Mouse (Mus musculus): ENCODE results near the gene Pik3cb. TPM values are rescaled to one million over a fixed set of nuclear protein-coding genes. Genes with fewer than 3 reads are reported as not detected.

Gene Pik3cb
- polyA plus RNA-seq, 1 experiment: 3.0 TPM

DNA sequence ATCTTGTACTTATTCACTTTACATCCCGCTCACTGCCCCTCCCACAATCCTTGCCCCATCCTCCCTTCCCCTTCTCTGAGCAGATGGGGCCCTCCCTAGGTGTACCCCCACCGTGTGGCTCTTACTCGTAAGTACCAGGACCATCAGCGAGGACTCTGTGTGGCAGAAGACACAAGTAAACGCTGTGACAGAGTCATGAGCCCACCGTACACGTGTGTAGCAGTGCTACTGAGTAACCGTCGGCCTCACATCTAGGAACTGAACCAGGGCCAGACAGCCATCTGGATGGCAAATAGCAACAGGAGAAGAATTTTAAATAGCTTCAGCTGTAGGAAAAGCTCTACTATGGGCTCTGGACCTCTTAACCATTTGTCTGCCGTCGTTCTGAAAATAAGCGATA lies 28.0 kb downstream of the Pik3cb start:
- Histone ChIP-seq H3K36me3 (ENCODE audit: control insufficient read depth, insufficient read depth) (no peaks in the 10 kb centered on the region), H3K4me3 (no peak overlapping the region), H3K27me3 (ENCODE audit: control insufficient read depth, insufficient read depth, insufficient read length) (no peaks in the 10 kb centered on the region), H3K4me2 (ENCODE audit: low read depth) (no peak overlapping the region), H3K79me2 (ENCODE audit: control insufficient read depth, insufficient read depth) (no peaks in the 10 kb centered on the region), H3ac (ENCODE audit: control insufficient read depth, insufficient read length) (no peak overlapping the region)
- TF ChIP-seq POLR2AphosphoS2 (IDR thresholded peaks at IDR 0.05; ENCODE audit: insufficient read length, low read depth) (no peak), MYOD1 (IDR thresholded peaks at IDR 0.05; ENCODE audit: control insufficient read depth in 1 of 3, insufficient read length in 2 of 3, low read depth in 2 of 3) (no peak), USF1 (IDR thresholded peaks at IDR 0.05; ENCODE audit: low read depth) (no peak), SRF (IDR thresholded peaks at IDR 0.05; ENCODE audit: control insufficient read depth, insufficient read length, low read depth) (no peak), CEBPB (IDR thresholded peaks at IDR 0.05; ENCODE audit: insufficient read depth, poor library complexity, severe bottlenecking) (no peak), POLR2A (IDR thresholded peaks at IDR 0.05; ENCODE audit: insufficient read length, low read depth) (no peak), MYOG (IDR thresholded peaks at IDR 0.05; ENCODE audit: control insufficient read depth in 1 of 3, insufficient read depth in 1 of 3, insufficient read length in 2 of 3, low read depth in 2 of 3) (no peak), TCF12 (IDR thresholded peaks at IDR 0.05; ENCODE audit: insufficient read depth, poor library complexity, severe bottlenecking) (no peak), TCF3 (IDR thresholded peaks at IDR 0.05; ENCODE audit: insufficient read length, low read depth) (no peak), REST (IDR thresholded peaks at IDR 0.05; ENCODE audit: insufficient read depth, insufficient read length) (no peak), MAX (IDR thresholded peaks at IDR 0.05; ENCODE audit: low read depth) (no peak), E2F4 (IDR thresholded peaks at IDR 0.05; ENCODE audit: insufficient read depth) (no peak)

DNA sequence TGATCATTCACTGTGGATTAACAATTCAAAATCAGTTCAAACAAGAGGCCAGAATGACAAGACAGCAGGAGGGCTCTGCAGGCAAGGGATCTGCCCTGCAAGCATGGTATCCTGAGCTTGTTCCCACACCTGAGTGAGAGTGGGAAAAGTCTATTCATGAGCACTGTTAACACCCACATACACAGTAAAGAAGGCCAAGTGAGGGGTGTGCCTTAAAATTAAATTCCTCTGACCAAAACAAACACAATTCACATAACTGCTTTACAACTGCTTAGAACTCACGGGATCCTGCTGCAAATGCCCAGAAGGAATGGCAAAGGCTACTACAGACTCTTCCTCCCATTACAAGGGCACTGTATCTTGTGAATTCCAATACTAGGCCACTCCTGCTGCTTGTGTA lies 29.3 kb downstream of the Pik3cb start:
- Histone ChIP-seq H3K79me2 (ENCODE audit: control insufficient read depth, insufficient read depth) (no peaks in the 10 kb centered on the region), H3K36me3 (ENCODE audit: control insufficient read depth, insufficient read depth) (no peaks in the 10 kb centered on the region), H3ac (ENCODE audit: control insufficient read depth, insufficient read length) (no peak overlapping the region), H3K4me2 (ENCODE audit: low read depth) (no peak overlapping the region), H3K27me3 (ENCODE audit: control insufficient read depth, insufficient read depth, insufficient read length) (no peaks in the 10 kb centered on the region), H3K4me3 (no peak overlapping the region)
- TF ChIP-seq POLR2AphosphoS2 (IDR thresholded peaks at IDR 0.05; ENCODE audit: insufficient read length, low read depth) (no peak), MAX (IDR thresholded peaks at IDR 0.05; ENCODE audit: low read depth) (no peak)

DNA sequence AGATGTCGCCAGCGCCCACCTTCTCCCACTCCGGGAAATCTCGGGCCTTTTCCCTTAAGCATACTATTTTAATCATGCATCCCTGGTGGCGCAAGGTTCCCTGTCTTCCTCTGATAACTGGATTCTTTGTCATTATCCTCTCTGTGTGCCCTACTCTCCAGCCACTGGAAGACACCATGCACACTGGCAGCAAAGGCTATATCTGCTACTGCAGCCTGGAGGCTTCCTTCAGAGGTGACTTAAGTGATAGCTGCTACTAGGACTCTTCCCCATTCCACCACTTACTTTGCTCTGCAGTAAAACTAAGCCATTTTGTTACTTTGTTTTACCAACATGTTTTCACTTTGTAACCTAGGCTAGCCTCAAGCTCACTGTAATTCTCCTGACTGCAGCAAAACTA lies 30.2 kb downstream of the Pik3cb start:
- no peak for TF ChIP-seq POLR2AphosphoS2 (IDR thresholded peaks at IDR 0.05; ENCODE audit: insufficient read length, low read depth)
- TF ChIP-seq MYOG (IDR thresholded peaks at IDR 0.05; ENCODE audit: control insufficient read depth in 1 of 3, insufficient read depth in 1 of 3, insufficient read length in 2 of 3, low read depth in 2 of 3): no peak
- no peak for TF ChIP-seq MAX (IDR thresholded peaks at IDR 0.05; ENCODE audit: low read depth)
- TF ChIP-seq SRF (IDR thresholded peaks at IDR 0.05; ENCODE audit: control insufficient read depth, insufficient read length, low read depth): no peak
- TF ChIP-seq MYOD1 (IDR thresholded peaks at IDR 0.05; ENCODE audit: control insufficient read depth in 1 of 3, insufficient read length in 2 of 3, low read depth in 2 of 3): no peak
- TF ChIP-seq E2F4 (IDR thresholded peaks at IDR 0.05; ENCODE audit: insufficient read depth): no peak
- no peak overlapping the region for H3K4me2 ChIP-seq (ENCODE audit: low read depth)
- H3K4me3 ChIP-seq: no peak overlapping the region
- no peaks in the 10 kb centered on the region for H3K36me3 ChIP-seq (ENCODE audit: control insufficient read depth, insufficient read depth)
- no peaks in the 10 kb centered on the region for H3K79me2 ChIP-seq (ENCODE audit: control insufficient read depth, insufficient read depth)
- H3ac ChIP-seq (ENCODE audit: control insufficient read depth, insufficient read length): no peak overlapping the region
- H3K27me3 ChIP-seq (ENCODE audit: control insufficient read depth, insufficient read depth, insufficient read length): no peaks in the 10 kb centered on the region

DNA sequence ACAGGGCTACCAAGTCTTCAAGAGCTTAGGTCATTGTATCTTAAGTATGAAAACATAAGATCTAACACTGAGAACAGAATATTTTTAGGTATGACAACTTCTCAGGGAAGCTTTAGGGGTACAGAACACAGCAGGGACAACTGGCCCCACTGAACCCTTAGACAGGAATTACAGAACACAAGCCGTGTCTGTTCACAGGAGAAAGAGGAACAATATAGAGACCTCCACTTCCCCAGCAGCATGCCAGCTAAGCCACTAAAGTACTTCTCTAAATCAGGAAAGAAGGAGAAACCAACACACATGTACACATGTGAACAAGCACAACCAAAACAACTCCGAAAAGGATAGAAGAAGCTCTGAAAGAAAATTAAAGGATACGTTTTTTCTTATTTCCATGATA lies 30.8 kb downstream of the Pik3cb start:
- Histone ChIP-seq H3K79me2 (ENCODE audit: control insufficient read depth, insufficient read depth) (no peaks in the 10 kb centered on the region), H3ac (ENCODE audit: control insufficient read depth, insufficient read length) (no peak overlapping the region), H3K27me3 (ENCODE audit: control insufficient read depth, insufficient read depth, insufficient read length) (no peaks in the 10 kb centered on the region), H3K36me3 (ENCODE audit: control insufficient read depth, insufficient read depth) (no peaks in the 10 kb centered on the region), H3K4me2 (ENCODE audit: low read depth) (no peak overlapping the region), H3K4me3 (no peak overlapping the region)
- TF ChIP-seq POLR2A (IDR thresholded peaks at IDR 0.05; ENCODE audit: insufficient read length, low read depth): no peak
- TF ChIP-seq MYOG (IDR thresholded peaks at IDR 0.05; ENCODE audit: control insufficient read depth in 1 of 3, insufficient read depth in 1 of 3, insufficient read length in 2 of 3, low read depth in 2 of 3): no peak
- TF ChIP-seq CEBPB (IDR thresholded peaks at IDR 0.05; ENCODE audit: insufficient read depth, poor library complexity, severe bottlenecking): no peak
- TF ChIP-seq TCF3 (IDR thresholded peaks at IDR 0.05; ENCODE audit: insufficient read length, low read depth): no peak
- TF ChIP-seq MYOD1 (IDR thresholded peaks at IDR 0.05; ENCODE audit: control insufficient read depth in 1 of 3, insufficient read length in 2 of 3, low read depth in 2 of 3): no peak
- no peak for TF ChIP-seq TCF12 (IDR thresholded peaks at IDR 0.05; ENCODE audit: insufficient read depth, poor library complexity, severe bottlenecking)
- TF ChIP-seq USF1 (IDR thresholded peaks at IDR 0.05; ENCODE audit: low read depth): no peak
- no peak for TF ChIP-seq E2F4 (IDR thresholded peaks at IDR 0.05; ENCODE audit: insufficient read depth)
- TF ChIP-seq REST (IDR thresholded peaks at IDR 0.05; ENCODE audit: insufficient read depth, insufficient read length): no peak
- no peak for TF ChIP-seq POLR2AphosphoS2 (IDR thresholded peaks at IDR 0.05; ENCODE audit: insufficient read length, low read depth)
- no peak for TF ChIP-seq SRF (IDR thresholded peaks at IDR 0.05; ENCODE audit: control insufficient read depth, insufficient read length, low read depth)
- TF ChIP-seq MAX (IDR thresholded peaks at IDR 0.05; ENCODE audit: low read depth): no peak

DNA sequence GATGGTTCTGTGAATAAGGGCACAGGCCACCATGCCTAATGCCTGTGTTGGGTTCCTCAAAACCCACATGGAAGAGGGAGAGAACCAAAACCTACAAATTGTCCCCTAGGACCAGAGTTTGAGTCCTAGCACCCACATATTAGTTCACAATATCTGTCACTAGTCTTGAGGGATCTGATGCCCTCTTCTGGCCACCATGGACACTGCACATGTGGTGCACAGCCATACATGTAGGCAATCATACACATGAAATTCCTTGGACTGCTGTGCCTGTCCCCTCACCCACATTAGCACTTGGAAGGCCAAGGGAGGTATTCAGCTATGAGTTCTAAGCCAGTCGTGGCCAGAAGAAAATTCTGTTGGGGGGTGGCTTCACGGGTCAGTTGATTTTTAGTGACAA lies 36.0 kb downstream of the Pik3cb start:
- no peaks in the 10 kb centered on the region for H3K27me3 ChIP-seq (ENCODE audit: control insufficient read depth, insufficient read depth, insufficient read length)
- TF ChIP-seq TCF3 (IDR thresholded peaks at IDR 0.05; ENCODE audit: insufficient read length, low read depth) (no peak), REST (IDR thresholded peaks at IDR 0.05; ENCODE audit: insufficient read depth, insufficient read length) (no peak), MYOD1 (IDR thresholded peaks at IDR 0.05; ENCODE audit: control insufficient read depth in 1 of 3, insufficient read length in 2 of 3, low read depth in 2 of 3) (no peak), USF1 (IDR thresholded peaks at IDR 0.05; ENCODE audit: low read depth) (no peak), MAX (IDR thresholded peaks at IDR 0.05; ENCODE audit: low read depth) (no peak), POLR2A (IDR thresholded peaks at IDR 0.05; ENCODE audit: insufficient read length, low read depth) (no peak), SRF (IDR thresholded peaks at IDR 0.05; ENCODE audit: control insufficient read depth, insufficient read length, low read depth) (no peak), CEBPB (IDR thresholded peaks at IDR 0.05; ENCODE audit: insufficient read depth, poor library complexity, severe bottlenecking) (no peak), E2F4 (IDR thresholded peaks at IDR 0.05; ENCODE audit: insufficient read depth) (no peak), MYOG (IDR thresholded peaks at IDR 0.05; ENCODE audit: control insufficient read depth in 1 of 3, insufficient read depth in 1 of 3, insufficient read length in 2 of 3, low read depth in 2 of 3) (no peak), POLR2AphosphoS2 (IDR thresholded peaks at IDR 0.05; ENCODE audit: insufficient read length, low read depth) (no peak), TCF12 (IDR thresholded peaks at IDR 0.05; ENCODE audit: insufficient read depth, poor library complexity, severe bottlenecking) (no peak)
- no peaks in the 10 kb centered on the region for H3K36me3 ChIP-seq (ENCODE audit: control insufficient read depth, insufficient read depth)
- H3K4me3 ChIP-seq: no peak overlapping the region
- no peak overlapping the region for H3ac ChIP-seq (ENCODE audit: control insufficient read depth, insufficient read length)
- H3K79me2 ChIP-seq (ENCODE audit: control insufficient read depth, insufficient read depth): no peaks in the 10 kb centered on the region
- no peak overlapping the region for H3K4me2 ChIP-seq (ENCODE audit: low read depth)

Data from myocyte (in vitro differentiated cells).